Mouse (Mus musculus) layer of hippocampus, adult 2 months (tissue): ENCODE results near the gene Fam131b. TPM values are rescaled to one million over a fixed set of nuclear protein-coding genes. Genes with fewer than 3 reads are reported as not detected.
A peak's percentile ranks its signal among the peaks of the same experiment; 100 is the strongest.

ENCODE experiments used
- DNase-seq, 2 experiments: peaks; one replicate each; pipeline ENCODE4 v3.0.0; 2022; ENCODE audit warnings: low spot score in 2 of 2
- H3K27ac ChIP-seq: fragments of 200-600 bp; 2 replicates; pipeline ENCODE4 v1.8.1; 2022
- H3K4me3 ChIP-seq: fragments of 200-600 bp; 2 replicates; pipeline ENCODE4 v1.8.1; 2022; ENCODE audit warnings: mild to moderate bottlenecking
- CTCF ChIP-seq: fragments of 200-600 bp; conservative IDR thresholded peaks from 2 replicates; pipeline ENCODE4 v1.8.1; 2022; ENCODE audit warnings: antibody characterized with exemption, mild to moderate bottlenecking, moderate library complexity
- long read RNA-seq, 2 experiments: library from polyadenylated mRNA; stranded (forward); transcript quantifications; one replicate each; pipeline ENCODE4 v2.0.0; 2021; ENCODE audit warnings: borderline mapping rate in 2 of 2
- total RNA-seq, 2 experiments: library from RNA; stranded (reverse); gene quantifications; 2 replicates each; pipeline ENCODE4 v1.2.3; 2021

Fam131b gene
- 10 to 100 TPM; 76.1 to 76.4 TPM for total RNA-seq
- long read RNA-seq, experiment 1, full-length matches to known transcripts: 17 of 25 reads
- long read RNA-seq, experiment 1, partial matches to known transcripts: 8 of 25 reads
- long read RNA-seq, experiment 1, other reads (novel, unspliced or antisense): 0 of 25 reads
- long read RNA-seq, experiment 2, full-length matches to known transcripts: 12 of 25 reads
- long read RNA-seq, experiment 2, partial matches to known transcripts: 3 of 25 reads
- long read RNA-seq, experiment 2, other reads (novel, unspliced or antisense): 10 of 25 reads

DNA sequence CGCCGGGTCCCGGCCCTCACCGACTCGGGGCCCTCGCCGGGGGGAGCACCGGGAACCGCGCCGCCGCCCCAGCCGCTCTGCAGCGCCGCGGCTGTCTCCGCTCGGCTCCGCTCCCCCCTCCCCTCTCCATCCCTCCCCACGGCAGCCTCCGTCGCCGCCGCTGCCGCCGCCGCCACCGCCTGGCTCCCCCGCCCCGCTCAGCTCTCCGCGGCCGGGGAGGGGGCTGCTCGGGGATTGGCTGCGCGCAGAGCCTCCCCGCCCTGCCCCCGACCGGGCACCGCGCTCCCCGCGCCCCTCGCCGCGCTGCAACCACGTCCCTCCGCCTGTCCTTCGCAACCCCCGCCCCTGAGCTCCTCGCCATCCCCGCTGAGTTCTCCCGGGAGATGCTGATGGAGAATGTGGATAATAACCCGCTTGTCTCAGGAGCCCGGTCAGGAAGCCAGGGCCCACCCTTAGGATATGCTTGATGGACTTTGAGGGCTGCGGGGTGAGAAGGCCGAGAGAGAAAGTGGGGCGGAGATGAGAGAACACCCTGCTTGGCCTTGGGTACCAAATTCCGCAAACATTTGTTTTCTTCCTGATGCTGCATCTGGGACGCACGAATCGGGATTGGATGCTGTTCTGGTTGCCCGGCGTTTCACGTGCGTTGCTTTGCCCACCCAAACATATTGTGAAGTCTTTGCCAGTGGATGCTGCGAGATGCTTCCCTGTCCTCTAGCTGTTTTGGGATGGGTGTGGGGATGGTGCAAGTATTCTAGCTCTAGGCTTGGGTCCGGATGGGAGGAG lies at the start of gene Fam131b:
Fam131b (minus strand) TSS at position 162 of the 786 bp plus-strand sequence.
- no peak for TF ChIP-seq CTCF
- Histone ChIP-seq H3K27ac (peak within 1 kb of the TSS; percentile 96), H3K4me3 (peak within 1 kb of the TSS; percentile 91)
- DNase-seq: peak; percentile 66 to 77

- TF ChIP-seq CTCF: no peak
- Histone ChIP-seq H3K27ac (no peak overlapping the region), H3K4me3 (peak overlapping the region; percentile 49)
- DNase-seq: no peak
Observed at GRCm38 (mm10) chr6:42373669-42374430, 49.4 kb upstream of the Fam131b start.

DNA sequence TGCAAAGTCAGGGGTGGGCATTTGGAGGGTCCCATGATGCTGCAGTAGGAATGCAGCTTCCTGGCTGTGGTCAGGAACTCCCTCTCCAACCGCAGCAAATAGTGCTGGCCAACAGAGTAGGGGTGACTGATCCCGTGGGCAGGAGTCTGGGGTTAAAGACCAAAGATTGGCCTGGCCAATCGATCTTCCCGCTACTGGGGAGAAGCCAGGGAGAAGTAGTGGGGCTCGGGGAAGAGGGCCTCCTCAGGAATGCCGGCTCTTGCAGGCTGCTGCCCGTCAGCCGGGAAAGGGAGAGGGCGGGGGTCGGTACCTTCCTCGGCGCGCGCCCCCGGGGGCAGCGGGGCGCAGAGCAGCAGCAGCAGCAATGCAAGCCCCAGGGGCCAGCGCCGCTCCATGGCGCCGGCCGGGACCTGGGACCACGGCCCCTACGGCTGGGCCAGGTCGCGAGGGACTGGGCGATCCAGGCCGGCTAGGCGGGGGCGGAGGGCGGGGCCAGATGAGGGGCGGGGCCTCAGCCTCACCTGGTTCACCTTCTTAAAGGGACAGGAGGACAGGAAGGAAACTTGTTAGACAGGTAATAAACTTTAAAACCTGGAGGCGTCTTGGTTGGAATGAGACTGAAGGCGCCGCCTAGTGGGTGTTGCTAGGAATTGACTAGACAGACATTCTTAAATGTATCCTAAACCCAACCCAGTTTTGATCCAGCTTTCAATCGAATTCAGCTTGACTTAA lies 48.5 kb upstream of the Fam131b start, which contains the start of gene Epha1:
Epha1 (minus strand) TSS at position 453 of the 732 bp plus-strand sequence.
- TF ChIP-seq CTCF: peak; percentile 87
- peak in 1 of 2 experiments; percentile 72 for DNase-seq

GRCm38 (mm10) chr6:42372421-42372815 lies 48.0 kb upstream of the Fam131b start:
- Histone ChIP-seq H3K27ac (no peak overlapping the region), H3K4me3 (no peak overlapping the region)
- no peak for DNase-seq
- no peak for TF ChIP-seq CTCF

More for the DNA sequence above, 48.5 kb upstream of the Fam131b start, which contains the start of gene Epha1:
- Histone ChIP-seq H3K27ac (no peak within 1 kb of the TSS), H3K4me3 (peak within 1 kb of the TSS; percentile 49)

GRCm38 (mm10) chr6:42372001-42372400 lies 47.6 kb upstream of the Fam131b start:
- H3K27ac ChIP-seq: no peak overlapping the region
- DNase-seq: no peak
- no peak overlapping the region for H3K4me3 ChIP-seq
- TF ChIP-seq CTCF: no peak

- no peak for TF ChIP-seq CTCF
- Histone ChIP-seq H3K27ac (peak overlapping the region; percentile 28; the same call in 1 of the 2 replicates), H3K4me3 (no peak overlapping the region)
- no peak for DNase-seq
Observed at GRCm38 (mm10) chr6:42370630-42371363, 46.4 kb upstream of the Fam131b start.

- no peak overlapping the region for H3K27ac ChIP-seq
- TF ChIP-seq CTCF: no peak
- no peak for DNase-seq
- no peak overlapping the region for H3K4me3 ChIP-seq
Observed at GRCm38 (mm10) chr6:42369870-42370269, 45.4 kb upstream of the Fam131b start.

DNA sequence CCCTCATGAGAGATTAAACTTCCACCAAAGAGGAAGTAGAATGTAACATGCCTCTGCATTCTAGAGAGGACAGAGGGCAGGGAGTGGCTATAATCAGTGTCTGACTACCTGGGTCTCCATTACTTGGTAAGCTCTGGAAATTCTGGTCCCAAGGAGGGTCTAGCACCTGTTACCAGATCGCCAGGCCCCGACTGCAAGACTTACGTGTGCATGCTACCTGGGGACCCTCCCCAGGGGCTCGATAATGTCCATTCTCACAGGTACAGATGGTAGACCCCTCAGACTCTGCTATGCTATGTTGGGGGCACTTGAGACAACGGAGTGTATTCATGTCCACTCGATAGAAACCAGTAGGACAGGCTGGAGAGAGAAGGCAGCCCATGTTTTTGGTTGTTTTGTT lies 40.8 kb upstream of the Fam131b start:
- no peak for DNase-seq

GRCm38 (mm10) chr6:42364607-42365006 lies 40.2 kb upstream of the Fam131b start:
- no peak for DNase-seq
- Histone ChIP-seq H3K27ac (no peak overlapping the region), H3K4me3 (no peak overlapping the region)
- TF ChIP-seq CTCF: no peak

More for the DNA sequence above, 40.8 kb upstream of the Fam131b start:
- no peak overlapping the region for H3K4me3 ChIP-seq
- no peak for TF ChIP-seq CTCF
- no peak overlapping the region for H3K27ac ChIP-seq

DNA sequence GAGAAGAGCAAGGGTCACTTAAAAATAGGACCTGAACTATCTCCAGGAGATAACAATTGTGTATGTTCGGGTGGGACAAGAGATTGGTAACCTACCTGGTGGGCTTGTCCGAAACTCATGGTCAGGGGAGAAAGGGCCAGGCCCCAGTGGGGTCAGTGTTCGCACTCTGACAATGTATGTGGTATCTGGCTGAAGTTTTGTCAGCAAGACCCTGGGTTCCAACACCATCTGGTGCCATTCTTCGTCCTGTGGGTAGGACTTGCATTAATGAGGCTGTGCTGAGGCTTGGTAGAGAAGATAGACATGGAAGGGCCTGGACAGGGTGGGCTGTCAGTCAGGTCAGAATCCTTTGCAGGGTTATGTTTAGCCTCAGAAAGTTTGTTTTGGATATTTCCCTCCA lies 39.6 kb upstream of the Fam131b start:
- no peak for DNase-seq
- no peak overlapping the region for H3K27ac ChIP-seq
- TF ChIP-seq CTCF: no peak
- H3K4me3 ChIP-seq: no peak overlapping the region

DNA sequence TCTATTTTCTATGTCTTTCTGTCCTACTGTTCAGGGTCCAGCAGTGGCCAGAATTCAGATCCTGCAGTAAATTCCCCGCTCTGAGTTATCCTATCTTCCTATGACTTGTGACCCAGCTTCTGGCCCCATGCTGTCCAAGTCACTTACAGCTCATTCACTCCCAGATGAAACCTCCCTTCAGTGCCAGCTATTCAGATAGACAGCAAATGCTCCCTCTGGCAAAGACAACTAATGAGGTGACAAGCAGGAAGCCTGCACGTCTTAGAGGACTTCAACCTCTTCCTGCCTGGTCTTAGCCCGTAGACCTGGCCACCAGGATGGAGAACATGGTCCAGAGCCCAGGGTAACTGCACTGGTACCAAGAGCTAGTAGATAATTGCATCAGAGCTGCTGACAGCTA lies 38.5 kb upstream of the Fam131b start:
- H3K4me3 ChIP-seq: no peak overlapping the region
- no peak for DNase-seq
- no peak overlapping the region for H3K27ac ChIP-seq
- no peak for TF ChIP-seq CTCF

DNA sequence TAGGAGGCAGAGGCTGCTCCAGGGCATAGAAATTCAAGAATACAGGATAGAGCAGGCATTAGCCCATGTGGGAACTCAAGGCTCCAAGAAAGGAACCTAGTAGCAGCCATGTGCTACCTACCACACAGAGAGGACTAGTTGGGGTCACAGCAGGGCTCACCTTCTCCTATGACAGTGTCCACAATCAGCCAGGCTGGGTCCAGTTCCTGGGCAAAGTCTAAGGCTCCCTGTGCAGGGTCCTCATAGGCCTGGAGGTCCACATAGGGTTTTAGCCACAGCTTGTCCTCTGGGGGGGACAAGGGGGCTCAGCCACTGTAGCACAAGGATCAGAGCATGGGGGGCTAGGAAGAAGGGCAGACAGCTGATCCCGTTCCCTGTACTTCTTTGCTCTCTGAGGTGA lies 38.1 kb upstream of the Fam131b start:
- no peak for DNase-seq
- no peak overlapping the region for H3K27ac ChIP-seq
- TF ChIP-seq CTCF: no peak
- no peak overlapping the region for H3K4me3 ChIP-seq
